Mouse (Mus musculus): Measurements from ENCODE around the gene Ift140. TPM values are rescaled to one million over a fixed set of nuclear protein-coding genes. Genes with fewer than 3 reads are reported as not detected.

The Ift140 gene
- polyA plus RNA-seq (2012; rRNA removed) = 19.0 and 23.6 TPM in 2 replicates

DNA sequence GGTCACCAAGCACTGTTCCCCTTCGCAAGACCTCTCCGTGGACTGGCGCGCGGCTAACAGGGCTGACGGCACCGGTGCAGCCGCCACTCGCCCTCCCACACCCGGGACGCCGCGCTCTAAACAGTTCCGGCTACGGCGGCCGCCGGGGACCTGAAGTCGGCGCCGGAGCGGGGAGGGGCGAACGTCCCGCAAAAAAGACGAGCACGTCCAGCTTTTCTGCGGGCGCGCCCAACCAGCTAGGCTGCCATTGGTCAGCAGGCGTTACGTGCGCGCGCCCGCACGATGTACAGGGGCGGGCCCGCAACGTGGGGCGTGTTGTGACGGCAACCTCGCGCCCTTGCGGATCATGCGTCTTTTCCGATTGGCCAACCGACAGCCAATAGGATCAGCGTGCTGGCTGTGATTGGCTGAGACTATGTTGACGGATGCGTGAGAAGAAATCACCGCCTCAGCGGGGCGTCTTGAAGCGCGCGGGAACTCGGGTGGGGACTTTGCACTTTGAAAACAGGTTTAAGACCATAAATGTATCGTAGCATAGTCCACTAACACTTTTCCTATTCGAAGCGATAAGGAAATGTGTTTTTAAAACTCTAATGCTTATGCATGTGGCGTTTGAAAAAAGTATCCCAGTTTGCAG, at the start of gene Ift140, which contains the start of gene Cramp1l:
TSS of gene Ift140 (plus strand) at position 431 of the 637 bp plus-strand sequence.
TSS of gene Cramp1l (minus strand) at position 134 of the 637 bp plus-strand sequence.
- peak; percentile 99 for DNase-seq (ENCODE audit: extremely low spot score in 1 of 2, low spot score in 1 of 2)

DNA sequence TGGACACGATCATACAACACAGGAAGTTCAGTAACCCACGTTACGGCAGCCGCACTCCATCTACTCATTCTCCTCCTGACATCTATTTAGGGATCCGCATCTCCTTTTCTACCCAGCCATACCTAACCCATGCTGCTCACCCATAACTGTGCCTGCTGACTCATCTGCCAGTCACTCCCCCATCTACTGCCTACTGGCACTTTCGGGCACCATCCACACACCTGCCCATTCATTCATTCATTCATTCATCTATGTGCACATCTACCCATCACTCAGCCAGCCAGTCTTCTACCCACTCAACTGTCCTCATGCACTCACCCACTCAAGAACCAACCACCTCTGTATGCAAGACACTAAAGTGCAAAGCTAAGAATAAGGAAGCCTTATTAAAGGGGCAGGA, 28.7 kb upstream of the Ift140 start:
- peak; percentile 23 to 48 for DNase-seq (ENCODE audit: extremely low spot score in 1 of 2, low spot score in 1 of 2)

DNA sequence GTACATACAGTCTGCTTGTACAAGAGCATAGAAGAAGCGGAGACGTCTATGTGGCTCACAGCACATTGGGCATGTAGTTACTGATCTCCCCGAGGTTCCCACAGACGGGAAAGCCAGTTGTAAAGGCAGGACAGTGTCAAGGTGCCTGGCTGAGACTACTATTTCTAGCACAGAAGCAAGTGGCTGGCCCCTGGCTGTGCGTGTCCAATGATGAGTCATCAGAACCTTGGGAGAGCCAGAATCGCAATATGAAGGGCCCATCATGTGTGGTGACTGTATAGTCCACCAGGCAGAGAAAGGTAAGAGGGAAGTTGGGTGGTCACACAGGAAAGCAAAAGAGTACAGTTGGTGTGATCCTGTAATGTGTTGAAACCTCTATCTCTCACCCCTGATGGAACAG, 21.2 kb upstream of the Ift140 start:
- DNase-seq (ENCODE audit: extremely low spot score in 1 of 2, low spot score in 1 of 2) = no peak

DNA sequence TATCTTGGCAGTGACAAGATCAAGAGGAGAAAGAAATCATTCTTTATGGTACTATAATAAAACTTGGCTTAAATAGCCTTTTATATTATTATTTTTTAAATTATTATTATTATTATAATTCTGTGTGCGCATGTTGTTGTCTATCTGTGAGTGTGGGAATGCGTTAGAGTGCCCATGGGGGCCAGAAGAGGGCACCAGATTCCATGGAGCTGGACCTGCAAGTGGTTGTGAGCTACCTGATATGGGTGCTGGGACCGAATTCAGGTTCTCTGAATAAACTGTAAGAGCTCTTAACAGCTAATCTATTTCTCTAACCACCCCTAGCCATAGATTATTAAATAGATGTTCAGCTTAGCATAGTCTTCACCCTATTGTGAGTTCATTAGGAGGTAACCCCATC, 10.8 kb upstream of the Ift140 start:
- DNase-seq (ENCODE audit: extremely low spot score in 1 of 2, low spot score in 1 of 2) = no peak

DNA sequence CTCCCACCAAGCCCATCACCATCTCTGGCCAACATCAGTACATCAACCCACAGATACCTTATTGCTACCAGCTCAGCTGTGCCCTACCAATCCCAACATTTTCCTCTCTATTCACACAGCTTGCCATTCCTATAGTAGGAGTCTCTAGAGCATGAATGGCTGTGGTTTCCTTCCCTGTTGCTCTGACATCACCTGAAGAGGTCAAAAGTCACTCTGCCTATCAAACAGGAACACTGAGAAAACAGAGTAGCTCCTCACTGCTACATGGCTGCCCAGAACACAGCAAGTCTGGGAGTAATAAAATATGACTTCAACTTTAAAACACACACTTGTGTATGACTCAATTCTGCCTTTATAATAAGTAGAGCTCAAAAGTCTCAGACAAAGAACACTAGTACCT, 8.4 kb upstream of the Ift140 start:
- no peak for DNase-seq (ENCODE audit: extremely low spot score in 1 of 2, low spot score in 1 of 2)

DNA sequence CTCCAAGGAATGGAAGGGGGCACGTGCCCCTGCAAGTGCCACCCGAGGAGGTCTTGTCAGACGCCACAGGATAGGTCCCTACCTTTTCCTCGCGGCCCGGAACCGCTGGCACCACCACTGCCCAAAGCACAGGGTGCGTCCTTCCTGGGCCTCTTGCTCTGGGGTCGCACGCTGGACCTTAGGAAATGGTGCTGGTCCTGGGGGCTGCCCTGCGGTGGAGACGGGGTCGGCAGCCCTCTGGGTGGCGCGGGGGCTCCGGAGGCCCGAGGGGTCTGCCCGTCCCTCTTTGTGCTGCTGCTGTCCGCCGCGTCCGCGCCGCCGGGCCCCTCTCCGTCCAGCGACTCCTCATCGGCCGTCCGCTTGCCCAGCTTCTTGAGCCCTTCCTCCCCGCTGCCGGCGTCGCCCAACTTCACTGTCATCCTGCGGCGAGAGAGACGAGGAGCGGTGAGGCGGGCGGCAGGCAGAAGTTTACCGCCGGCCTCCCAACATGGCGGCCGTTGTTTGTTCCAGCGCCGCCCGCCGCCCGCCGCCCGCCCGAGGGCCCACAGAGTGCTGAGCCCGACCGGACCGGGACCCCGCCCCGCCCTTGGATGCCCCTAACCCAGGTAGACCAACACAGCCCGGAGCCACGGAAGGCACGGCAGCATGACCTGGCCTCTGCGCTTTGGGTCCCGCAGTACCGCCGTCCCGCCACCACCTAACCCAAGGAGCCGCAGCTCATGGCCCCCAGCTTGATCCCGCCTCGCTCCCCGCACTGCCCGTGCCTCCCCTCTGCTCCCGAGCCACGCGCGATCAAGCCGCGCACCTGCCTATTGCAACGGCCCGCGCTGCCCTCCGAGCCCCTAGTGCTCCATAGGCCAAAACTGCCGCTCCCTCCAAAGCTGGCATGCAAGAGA, 2.0 kb upstream of the Ift140 start:
- DNase-seq (ENCODE audit: extremely low spot score in 1 of 2, low spot score in 1 of 2) = no peak

DNA sequence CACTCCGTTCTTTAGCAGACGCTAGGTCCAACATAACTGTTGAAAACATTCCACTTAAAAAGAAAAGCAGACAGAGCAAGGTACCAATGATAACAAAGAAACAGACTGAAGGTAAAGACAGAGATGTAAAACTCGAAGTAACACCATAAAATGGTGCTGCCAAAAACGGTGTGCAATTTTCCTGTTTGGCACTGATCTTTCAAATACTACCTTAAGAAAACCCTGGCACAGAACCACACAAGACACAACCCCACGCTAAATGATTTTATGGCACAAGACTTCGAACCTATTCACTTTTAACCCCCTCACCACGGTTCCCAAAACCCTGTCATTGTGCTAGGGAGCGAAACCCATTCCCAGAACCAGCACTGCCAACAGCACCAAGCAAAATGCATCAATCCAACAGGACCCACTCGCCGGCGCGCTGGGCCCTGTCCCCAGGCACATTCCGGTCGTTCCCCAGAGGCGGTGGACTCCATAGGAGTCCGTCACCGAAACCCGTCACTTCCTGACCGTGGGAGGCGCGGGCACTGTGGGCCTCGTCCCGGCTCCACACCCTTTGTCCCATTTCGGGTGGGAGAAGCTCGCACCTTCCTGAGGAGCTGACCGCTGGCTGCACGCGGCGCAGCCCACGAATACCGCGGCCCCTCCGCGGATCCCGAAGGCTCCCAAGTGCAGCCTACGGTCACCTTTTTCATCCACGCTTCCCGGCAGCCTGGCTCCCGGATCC, 879 bp upstream of the Ift140 start:
- peak; percentile 13 to 53 for DNase-seq (ENCODE audit: extremely low spot score in 1 of 2, low spot score in 1 of 2)

DNA sequence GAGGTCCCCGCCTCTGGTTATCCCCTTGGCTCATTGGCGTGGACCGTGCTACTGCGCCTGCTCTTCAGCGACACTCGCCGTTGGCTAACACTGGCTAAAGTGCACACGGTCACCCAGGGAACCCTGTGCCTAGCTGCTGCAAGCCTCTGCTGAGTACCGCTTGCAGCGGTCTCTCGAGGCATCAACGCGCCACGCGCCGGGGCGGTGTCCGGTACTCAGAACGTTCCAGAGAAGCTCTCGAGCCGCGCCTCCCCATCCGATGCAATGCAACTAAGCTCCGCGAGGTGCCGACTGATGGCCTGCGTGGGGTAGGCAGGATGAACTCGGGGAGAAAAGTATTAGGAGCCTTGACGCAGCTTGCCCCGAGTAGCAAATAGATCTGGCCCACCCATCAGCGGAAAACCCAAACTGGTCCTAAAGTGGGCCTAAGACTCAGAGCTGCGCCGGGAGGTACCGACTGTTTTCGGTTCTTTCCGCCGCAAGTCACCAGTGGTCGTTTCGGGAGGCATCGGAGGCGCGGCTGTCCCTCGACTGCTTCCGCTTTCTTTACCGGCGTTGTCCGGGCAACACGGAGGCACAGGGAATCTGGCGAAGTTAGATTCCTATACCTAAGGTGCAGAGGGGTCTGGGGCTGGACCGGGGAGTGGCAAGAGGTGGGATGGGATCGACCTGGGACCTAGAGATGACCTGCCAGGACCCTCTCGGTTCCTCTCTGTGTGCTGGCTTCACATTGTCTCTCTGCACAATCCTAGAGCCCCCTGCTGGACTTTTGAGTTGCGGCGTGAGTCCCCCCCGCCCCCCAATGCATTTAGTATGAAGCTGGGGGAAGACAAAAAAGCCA, 627 bp downstream of the Ift140 start:
- DNase-seq (ENCODE audit: extremely low spot score in 1 of 2, low spot score in 1 of 2) = peak in 1 of 2 experiments; percentile 17

DNA sequence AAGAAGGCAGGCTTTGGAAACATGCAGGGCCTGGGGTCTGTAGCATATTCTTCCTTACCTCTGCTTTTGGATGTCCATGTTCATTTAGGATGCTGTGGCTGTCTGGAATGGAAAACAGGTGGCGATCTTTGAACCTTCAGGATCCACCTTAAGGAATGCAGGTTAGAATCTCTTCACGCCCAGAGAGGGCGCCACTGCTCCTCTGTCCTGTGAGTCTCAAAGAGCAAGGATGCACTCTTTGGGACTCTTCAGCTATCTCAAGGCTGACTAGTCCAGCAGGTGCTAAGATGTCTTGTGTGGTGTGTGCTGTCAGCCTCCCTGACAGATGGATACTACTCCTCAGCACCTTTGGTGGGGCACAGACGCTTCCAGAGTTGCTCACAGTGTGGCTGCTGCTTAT, 20.3 kb downstream of the Ift140 start:
- DNase-seq (ENCODE audit: extremely low spot score in 1 of 2, low spot score in 1 of 2) = no peak

DNA sequence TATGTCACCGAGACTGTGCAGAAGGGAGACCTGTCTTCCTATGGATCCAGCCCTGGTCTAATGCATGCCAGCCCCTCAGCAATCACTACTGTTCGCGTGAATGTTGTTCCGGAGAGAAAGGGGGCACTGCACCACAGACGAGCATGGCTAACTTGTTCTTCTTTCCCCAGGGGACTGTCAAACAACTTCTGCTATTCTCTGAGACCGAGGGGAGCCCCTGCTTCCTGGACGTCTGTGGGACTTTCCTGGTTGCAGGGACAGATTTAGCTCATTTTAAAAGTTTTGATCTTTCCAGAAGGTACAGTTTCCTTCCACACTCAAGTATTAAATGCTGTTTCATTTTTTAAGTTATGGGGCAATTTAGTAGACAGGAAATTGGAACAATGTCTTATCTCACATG, 29.0 kb downstream of the Ift140 start:
- DNase-seq (ENCODE audit: extremely low spot score in 1 of 2, low spot score in 1 of 2) = no peak

DNA sequence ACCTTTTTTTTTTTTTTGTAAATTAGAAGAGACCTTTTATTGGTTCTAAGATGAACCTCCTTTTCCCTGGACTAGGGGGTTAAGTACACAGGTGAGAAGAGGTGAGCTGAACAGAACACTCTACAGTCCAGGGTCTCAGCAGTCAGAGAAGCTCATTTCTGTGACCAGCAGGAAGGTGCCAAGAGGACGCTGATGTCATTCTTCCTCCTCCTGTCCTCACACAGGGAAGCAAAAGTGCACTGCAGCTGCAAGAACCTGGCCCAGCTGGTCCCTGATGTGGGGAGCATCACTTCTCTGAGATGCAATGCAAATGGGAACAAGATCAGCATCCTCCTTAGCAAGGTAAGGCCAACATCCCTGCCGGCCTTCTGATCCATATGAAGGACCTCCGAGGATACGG, 29.4 kb downstream of the Ift140 start:
- no peak for DNase-seq (ENCODE audit: extremely low spot score in 1 of 2, low spot score in 1 of 2)

DNA sequence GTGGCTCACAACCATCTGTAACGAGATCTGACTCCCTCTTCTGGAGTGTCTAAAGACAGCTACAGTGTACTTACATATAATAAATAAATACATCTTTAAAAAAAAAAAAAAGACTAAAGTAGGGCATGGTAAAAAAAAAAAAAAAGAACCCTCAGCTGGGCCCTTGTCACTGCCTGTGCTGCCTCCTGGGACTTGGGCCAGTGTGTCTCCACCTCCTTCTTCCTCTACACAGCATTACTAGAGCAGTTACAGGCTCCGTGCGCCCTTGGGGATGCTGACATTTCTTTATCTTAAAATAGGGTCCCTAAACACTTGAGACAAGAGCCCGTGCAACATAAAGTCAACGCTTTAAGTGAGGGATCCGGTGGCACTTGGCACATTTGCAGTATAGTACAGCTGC, 31.3 kb downstream of the Ift140 start:
- DNase-seq (ENCODE audit: extremely low spot score in 1 of 2, low spot score in 1 of 2) = no peak

DNA sequence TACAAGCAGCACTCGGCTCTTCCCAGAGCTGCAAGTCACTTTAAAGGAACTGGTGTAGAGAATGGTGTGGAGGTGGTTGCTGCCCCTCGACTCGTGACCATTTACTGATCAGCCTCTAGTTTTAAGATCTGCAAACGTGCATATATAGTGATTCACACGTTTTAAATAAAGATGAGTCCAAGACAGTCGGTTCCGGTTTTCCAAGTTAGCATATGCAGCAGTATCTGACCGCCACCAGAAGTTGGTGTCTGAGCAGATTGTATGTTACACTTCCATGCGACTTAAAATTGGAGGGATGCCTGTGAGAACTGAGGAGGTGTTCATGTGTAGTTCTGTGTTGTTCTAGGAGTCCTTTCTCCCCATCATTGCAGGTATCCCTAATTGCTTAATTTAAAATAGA, 37.4 kb downstream of the Ift140 start:
- DNase-seq (ENCODE audit: extremely low spot score in 1 of 2, low spot score in 1 of 2) = peak in 1 of 2 experiments; percentile 32

DNA sequence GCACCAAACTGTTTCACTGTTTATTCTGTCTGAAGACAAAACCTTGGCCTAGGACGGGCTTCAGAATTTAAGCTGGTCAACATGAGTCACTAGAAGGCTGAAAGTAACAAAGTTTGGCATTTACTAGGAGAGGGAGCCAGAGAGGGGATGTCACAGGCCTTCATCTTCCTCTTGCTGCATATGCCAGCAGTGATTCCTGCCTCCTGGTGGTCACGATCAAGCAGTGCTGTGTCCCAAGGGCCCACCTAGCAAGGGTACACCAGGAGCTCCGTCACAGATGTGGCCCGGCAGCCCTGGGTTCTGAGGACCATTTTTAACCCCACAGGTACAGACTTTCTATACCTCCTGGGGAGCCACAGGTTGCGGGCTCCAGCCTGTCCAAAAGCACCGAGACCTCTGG, 41.2 kb downstream of the Ift140 start:
- no peak for DNase-seq (ENCODE audit: extremely low spot score in 1 of 2, low spot score in 1 of 2)

DNA sequence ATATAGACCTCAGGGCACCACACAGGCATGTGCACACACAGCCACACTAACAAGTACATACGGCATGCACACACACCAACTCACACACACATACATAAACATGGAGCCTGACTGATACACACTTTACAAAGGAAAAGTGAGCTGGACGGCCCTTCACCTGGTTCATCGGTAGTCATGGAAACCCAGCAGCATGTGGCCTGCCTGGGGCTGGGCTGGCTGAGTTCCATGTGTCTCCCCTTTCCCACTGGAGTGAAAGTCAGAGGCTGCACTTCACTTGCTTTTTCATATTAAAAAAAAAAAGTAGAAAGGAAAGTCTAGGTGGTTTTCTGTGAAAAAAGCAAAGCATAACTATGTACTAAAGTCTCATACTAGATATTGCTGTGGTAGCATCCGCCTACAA, 47.4 kb downstream of the Ift140 start:
- no peak for DNase-seq (ENCODE audit: extremely low spot score in 1 of 2, low spot score in 1 of 2)

DNA sequence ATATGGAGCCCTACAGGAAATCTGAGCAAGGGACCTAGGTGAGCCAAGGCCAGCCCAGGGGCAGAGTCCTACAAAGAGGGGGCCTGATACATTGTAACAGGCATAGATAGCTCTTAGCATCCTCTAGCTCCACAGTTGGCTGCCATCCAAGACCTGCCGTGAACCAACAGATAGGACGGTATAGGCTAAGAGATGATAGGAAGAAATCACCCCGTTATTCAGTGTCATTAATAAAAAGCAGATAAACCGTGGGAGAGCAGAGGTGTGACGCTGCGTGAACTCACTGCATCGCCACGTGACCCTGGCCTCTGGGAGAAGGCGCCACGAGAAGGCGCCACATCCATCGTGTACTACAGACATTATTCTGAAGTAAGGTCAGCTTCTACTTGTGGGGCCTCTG, 48.0 kb downstream of the Ift140 start:
- DNase-seq (ENCODE audit: extremely low spot score in 1 of 2, low spot score in 1 of 2) = no peak

DNA sequence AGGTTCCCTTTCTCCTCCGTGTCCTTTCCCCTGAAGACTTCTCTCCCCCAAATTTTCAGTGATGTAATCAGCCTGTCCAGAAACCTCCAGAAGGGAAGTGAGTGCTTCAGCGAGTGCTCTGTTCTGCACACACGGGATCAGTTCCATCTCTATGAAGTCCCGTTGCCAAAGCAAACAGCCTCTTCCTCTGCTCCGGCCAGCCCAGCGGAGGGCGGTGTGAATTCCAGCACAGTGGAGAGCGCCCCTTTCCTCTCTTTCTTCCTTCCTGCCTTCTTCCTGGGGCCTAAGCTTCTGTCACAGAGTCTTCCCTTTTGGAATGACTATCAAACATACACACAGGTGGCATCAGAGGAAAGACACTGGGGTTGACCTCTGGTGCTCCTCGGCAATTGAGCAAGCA, 48.5 kb downstream of the Ift140 start:
- DNase-seq (ENCODE audit: extremely low spot score in 1 of 2, low spot score in 1 of 2) = no peak

DNA sequence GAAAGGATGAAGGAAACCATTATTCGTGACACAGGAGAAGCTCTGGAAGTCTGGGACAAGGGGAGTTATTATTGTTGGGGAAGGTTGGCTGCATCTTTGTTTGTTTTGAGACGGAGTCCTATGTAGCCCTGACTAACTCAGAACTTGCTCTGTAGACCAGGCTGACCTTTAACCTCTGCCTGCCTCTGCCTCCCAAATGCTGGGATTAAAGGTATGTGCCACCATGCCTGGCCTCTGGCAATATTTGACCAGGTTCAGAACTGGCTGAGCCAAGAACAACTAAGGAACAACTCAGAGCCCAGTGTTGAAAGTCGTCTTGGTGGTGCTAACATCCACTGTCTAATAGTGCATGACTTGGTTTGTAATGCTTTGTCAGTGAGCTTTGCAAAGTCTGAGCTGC, 49.3 kb downstream of the Ift140 start:
- DNase-seq (ENCODE audit: extremely low spot score in 1 of 2, low spot score in 1 of 2) = no peak

DNA sequence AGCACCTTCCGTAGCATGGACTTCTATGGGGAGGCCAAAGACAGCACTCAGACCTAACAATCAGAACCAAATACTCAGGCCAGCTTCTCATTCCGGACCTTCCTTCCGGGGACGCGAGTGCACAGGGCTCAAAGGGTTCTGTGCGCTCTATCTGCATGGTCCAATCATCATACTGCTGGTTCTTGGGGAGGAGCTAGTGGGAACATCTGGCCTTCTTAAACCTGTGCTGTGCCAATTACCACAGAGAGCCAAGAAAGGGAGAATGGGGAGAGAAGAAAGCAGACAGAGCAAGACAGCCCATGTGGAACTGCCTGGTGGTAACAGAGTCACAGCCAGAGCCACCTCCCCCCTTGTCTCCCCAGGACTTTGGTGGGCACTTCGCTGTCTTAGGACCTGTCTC, 50.7 kb downstream of the Ift140 start:
- DNase-seq (ENCODE audit: extremely low spot score in 1 of 2, low spot score in 1 of 2) = no peak

DNA sequence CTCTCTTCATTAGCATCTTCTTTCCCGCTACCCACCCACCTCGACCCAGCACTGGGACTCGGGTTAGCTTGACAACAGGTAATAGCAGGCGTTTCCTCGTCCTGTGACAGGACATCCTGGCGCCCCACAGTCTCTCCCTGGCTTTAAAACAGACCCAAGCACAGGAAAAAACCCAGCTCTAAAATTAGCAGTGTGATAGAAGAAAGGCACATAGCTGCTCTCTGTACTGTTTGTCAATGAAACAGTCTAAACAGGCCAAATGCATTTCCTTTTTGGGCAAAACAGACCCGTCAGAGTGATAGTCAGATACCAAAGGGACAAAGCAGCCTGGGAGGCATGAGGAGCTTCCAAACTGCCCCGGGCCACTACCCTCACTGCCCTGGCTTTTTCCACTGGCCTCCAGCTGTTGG, 51.6 kb downstream of the Ift140 start:
- DNase-seq (ENCODE audit: extremely low spot score in 1 of 2, low spot score in 1 of 2) = no peak
